Mouse (Mus musculus): Measurements from ENCODE around the gene Sec16a.

DNA sequence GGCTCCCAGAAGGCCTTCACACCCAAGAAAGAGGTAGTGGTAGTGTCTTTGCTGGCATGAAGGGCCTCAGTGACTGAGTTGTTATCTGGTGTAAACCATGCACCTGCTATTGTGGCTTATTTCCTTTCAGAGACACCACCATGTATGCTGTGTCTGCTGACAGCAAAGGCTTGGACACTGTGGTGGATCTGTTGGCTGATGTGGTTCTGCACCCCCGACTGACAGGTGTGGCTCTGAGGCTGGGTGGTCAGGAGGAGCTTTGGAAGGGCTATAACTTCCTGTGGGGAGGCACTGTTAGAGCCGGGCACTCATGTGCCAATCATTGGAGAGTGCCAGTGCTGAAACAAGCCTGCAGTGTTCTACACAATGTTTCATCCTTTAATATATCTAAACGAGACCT is 54.1 kb downstream of the Sec16a start:
- TF ChIP-seq POLR2A (IDR thresholded peaks at IDR 0.05; ENCODE audit: insufficient read depth, low read length): no peak
- no peak for TF ChIP-seq CTCF (IDR thresholded peaks at IDR 0.05; ENCODE audit: low read depth, low read length)
